Mouse (Mus musculus) layer of hippocampus, postnatal 25 days (tissue): ENCODE measurements around the gene Ubald2. TPM values are rescaled to one million over a fixed set of nuclear protein-coding genes. Genes with fewer than 3 reads are reported as not detected.

ENCODE experiments used
- total RNA-seq, 2 experiments: library from RNA; stranded (reverse); gene quantifications; 2 replicates each; pipeline ENCODE4 v1.2.3; 2021

Gene Ubald2
- total RNA-seq, 2 experiments from 2014 or later, result 37.0 to 38.3 TPM

Other genes starting within 250 kb of the Ubald2 start
- 10 to 100 TPM; 41.4 to 45.1 TPM for gene Ten1, start 235.2 kb upstream of the Ubald2 start, total RNA-seq
- 100 to 1,000 TPM; 117 to 118 TPM for gene Acox1, start 235.0 kb upstream of the Ubald2 start, total RNA-seq
- under 1 TPM; 0.26 to 0.59 TPM for gene Evpl, start 196.0 kb upstream of the Ubald2 start, total RNA-seq
- 10 to 100 TPM; 61.5 to 61.7 TPM for gene Srp68, start 159.9 kb upstream of the Ubald2 start, total RNA-seq
- not detected for gene Galr2, start 153.2 kb upstream of the Ubald2 start, total RNA-seq
- 10 to 100 TPM; 85.0 to 87.2 TPM for gene Exoc7, start 126.9 kb upstream of the Ubald2 start, total RNA-seq
- 1 to 10 TPM; 5.4 to 7.1 TPM for gene Foxj1, start 98.7 kb upstream of the Ubald2 start, total RNA-seq
- 100 to 1,000 TPM; 241 to 258 TPM for gene Rnf157, start 21.1 kb upstream of the Ubald2 start, total RNA-seq
- not detected for gene Qrich2, start 32.1 kb downstream of the Ubald2 start, total RNA-seq
- 10 to 100 TPM; 76.4 to 88.4 TPM for gene Prpsap1, start 60.1 kb downstream of the Ubald2 start, total RNA-seq
- 1 to 10 TPM; 1.3 to 2.1 TPM for gene Sphk1, start 96.8 kb downstream of the Ubald2 start, total RNA-seq
- 10 to 100 TPM; 97.0 to 97.1 TPM for gene Ube2o, start 147.4 kb downstream of the Ubald2 start, total RNA-seq
- under 1 TPM; 0.32 to 0.68 TPM for gene Aanat, start 152.3 kb downstream of the Ubald2 start, total RNA-seq
- 1 to 10 TPM; 1.1 to 1.8 TPM for gene Rhbdf2, start 192.9 kb downstream of the Ubald2 start, total RNA-seq
- 1 to 10 TPM; 6.4 to 7.0 TPM for gene Prcd, start 219.4 kb downstream of the Ubald2 start, total RNA-seq
- 10 to 100 TPM; 65.7 to 78.3 TPM for gene Cygb, start 220.2 kb downstream of the Ubald2 start, total RNA-seq